Mouse (Mus musculus) CD4-positive, CD25-positive, alpha-beta regulatory T cell, adult 2 months (primary cell): ENCODE results near the gene Elob.

Experiments
- DNase-seq: peaks from one replicate; pipeline ENCODE4 v3.0.0-alpha.2; 2012; ENCODE audit warnings: low read depth, low spot score

The Elob gene

DNA sequence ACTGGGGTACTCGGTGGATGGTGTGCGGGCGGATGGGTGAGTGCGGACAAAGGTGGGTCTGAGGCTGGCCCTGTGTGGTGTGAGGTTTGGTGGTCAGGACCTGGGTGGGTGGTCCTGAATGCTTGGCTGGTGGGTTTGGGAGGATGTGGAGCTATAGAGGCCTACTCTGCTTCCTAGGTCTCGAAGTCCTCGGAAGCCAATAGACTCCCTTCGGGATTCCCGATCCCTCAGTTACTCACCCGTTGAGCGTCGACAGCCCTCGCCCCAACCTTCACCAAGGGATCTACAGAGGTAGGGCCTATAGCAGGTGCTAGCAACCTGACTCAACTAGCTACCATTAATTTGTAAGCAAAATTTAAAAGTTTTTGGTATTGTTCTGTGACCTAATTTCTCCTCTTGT, 5.3 kb downstream of the Elob start:
- no peak for DNase-seq

DNA sequence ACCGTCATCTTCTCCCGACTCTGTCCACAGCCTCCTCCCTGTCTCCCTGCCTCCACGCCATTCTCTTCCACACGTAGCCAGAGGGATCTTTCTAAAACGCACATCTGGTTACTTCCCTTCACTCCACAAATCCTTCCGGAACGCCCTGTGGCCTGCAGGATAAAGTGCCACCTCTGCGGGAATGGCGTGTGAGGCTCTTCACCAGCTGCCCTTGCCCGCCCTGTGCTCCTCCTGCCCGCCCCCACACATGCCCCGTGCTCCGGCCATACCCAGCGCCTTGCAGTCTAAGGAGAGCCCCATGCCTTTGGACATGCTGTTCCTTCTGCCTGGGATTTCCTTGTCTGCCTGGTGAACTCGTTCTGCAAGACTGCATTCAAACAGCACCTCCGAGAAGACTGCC, 5.9 kb downstream of the Elob start:
- no peak for DNase-seq

DNA sequence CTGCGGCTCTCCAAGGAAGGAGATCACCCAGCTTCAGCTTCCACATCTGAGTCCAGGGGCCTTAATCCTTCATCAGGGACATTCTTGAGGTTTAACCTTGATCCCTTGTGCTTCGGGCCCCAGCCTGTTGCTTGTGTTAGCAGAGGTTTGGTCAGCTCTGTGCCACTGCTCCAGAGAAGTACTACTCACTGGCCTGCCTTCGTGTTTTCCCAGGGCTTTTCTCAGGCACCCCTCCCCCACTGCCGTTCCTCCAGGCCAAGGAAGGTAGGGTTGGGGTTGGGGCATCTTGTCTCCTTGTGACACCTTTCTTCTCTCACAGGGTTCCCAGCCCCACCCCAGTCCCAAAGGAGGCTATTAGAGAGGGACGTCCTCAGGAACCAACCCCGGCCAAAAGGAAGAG, 6.8 kb downstream of the Elob start:
- no peak for DNase-seq

DNA sequence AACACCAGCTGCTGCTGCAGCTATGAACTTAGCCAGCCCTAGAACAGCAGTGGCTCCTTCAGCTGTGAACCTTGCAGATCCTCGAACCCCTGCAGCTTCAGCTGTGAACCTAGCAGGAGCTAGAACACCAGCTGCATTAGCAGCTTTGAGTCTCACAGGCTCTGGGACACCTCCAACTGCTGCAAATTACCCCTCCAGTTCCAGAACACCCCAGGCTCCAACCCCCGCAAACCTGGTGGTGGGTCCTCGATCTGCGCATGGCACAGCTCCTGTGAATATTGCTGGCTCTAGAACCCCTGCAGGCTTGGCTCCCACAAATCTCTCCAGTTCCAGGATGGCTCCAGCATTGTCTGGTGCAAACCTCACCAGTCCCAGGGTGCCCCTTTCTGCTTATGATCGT, 8.2 kb downstream of the Elob start:
- no peak for DNase-seq

DNA sequence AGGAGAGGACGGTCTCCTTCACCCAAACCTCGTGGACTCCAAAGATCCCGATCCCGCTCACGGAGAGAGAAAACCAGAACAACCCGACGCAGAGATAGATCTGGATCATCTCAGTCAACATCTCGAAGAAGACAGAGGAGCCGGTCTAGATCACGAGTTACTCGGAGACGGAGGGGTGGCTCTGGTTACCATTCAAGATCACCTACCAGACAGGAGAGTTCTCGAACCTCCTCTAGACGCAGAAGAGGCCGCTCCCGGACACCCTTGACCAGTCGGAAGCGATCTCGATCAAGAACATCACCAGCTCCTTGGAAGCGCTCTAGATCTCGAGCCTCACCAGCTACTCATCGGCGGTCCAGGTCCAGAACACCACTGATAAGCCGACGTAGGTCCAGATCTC, 9.7 kb downstream of the Elob start:
- DNase-seq = no peak

DNA sequence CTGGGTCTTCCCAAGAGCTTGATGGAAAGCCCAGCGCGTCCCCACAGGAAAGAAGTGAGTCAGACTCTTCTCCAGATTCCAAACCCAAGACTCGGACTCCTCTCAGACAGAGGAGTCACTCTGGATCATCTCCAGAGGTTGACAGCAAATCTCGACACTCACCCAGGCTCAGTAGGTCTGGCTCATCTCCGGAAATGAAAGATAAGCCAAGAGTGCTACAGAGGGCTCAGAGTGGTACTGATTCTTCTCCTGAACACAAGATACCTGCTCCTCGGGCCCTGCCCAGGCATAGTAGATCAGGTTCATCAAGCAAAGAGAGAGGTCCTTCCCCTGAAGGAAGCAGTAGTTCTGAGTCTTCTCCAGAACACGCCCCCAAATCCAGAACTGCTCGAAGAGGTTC, 10.4 kb downstream of the Elob start:
- no peak for DNase-seq

DNA sequence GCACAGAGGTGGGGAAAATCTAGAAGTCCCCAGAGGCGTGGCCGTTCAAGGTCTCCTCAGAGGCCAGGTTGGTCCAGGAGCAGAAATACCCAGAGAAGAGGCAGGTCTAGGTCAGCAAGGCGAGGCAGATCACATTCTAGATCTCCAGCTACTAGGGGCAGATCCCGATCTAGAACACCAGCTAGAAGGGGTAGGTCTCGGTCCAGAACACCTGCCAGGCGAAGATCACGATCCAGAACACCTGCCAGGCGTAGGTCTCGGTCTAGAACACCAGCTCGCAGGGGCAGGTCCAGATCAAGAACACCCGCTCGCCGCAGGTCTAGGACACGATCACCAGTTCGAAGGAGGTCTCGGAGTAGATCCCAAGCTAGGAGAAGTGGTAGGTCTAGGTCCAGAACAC, 13.3 kb downstream of the Elob start:
- no peak for DNase-seq

DNA sequence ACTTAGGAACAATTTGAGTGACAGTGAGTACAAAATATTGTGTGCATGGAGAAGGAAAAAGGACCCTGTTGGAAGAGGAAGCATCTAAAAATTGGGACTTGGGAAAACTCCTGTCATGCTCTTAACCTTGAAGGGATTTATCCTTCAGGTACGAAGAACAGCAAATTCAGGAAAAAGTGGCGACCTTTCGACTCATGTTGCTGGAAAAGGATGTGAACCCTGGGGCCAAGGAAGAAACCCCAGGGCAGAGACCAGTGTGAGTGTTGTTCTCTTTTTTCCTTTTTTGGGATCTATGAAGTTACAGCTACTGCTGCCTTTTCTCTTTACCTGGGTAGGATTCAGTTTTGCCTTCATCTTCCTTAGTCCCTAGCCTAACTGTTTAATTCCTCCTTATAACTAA, 21.0 kb downstream of the Elob start:
- no peak for DNase-seq

DNA sequence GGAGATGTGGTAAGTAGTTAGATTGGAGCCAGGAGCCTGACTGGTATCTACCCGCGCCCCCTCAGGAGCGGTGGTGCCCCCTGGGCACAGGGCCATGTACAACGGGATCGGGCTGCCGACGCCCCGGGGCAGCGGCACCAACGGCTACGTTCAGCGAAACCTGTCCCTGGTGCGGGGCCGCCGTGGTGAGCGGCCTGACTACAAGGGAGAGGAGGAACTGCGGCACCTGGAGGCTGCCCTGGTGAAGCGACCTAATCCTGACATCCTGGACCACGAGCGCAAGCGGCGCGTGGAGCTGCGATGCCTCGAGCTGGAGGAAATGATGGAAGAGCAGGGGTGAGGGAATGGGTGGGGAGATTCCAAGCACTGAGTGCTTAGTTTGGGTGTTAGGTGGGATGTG, 22.1 kb downstream of the Elob start:
- peak; percentile 62 for DNase-seq

DNA sequence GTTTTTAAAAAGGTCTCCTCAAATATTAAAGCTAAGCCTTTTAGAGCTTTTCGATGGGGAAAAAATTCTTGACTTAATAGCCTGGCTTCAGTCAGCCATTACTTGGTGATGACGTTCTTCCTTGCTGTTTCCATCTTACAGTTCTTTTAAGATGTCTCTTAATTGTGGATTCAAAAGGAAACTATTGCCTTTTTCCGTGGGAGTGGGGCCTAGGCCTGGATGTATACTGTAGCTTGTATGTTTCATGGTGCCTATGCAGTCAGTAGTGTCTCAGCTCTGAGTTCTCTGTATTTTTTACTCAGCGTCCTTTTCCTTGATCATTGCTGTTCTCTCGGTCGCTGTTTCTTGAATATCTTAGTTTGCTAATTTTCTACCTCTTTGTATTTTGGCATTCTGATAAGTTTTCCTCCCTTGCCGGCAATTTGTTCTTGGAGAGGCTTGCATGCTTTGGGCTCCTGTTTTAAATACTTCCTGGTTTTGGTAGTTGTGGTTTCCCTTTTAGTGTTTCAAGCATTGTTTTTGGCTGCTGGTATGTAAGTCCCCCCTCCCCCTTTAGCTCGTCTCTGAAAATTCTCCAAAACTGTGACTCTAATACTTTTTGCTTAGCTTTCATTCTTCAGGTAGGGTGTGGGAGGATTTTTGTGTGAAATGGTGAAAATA, 24.4 kb downstream of the Elob start:
- DNase-seq = peak; percentile 64

DNA sequence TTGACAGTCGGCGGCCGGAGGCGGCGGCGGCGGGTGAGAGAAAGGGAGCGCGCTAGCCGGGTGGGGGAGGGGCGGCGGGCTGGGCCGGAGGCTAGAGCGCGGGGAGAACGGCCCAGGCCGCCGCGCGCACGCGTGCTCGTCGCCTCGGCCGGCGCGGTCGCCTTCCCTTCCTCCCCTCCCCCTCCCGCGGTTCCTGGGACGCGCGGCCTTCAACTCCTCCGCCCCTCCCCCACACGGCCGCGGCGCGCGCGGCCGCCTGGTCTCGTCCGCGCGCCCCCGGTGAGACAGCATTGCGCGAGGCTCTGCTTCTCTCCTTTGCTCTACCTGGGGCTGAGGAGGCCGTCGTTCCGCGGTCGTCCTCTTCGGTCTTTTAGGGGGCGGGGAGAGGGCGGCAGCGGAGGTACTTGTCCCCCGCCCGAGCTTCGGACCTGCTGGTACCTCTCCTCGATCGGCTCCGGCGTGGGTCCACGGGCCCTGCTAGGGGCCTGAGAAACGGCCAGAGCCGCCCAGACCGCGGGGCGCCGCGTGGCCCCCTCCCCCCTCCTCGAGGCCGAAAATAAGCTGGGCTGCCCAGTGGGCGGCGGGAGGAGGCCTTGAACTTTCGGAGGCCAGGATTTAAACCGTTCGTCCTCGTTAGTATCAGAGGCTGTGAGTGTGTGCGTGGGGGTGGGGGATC, 25.4 kb downstream of the Elob start:
- DNase-seq = peak; percentile 88

DNA sequence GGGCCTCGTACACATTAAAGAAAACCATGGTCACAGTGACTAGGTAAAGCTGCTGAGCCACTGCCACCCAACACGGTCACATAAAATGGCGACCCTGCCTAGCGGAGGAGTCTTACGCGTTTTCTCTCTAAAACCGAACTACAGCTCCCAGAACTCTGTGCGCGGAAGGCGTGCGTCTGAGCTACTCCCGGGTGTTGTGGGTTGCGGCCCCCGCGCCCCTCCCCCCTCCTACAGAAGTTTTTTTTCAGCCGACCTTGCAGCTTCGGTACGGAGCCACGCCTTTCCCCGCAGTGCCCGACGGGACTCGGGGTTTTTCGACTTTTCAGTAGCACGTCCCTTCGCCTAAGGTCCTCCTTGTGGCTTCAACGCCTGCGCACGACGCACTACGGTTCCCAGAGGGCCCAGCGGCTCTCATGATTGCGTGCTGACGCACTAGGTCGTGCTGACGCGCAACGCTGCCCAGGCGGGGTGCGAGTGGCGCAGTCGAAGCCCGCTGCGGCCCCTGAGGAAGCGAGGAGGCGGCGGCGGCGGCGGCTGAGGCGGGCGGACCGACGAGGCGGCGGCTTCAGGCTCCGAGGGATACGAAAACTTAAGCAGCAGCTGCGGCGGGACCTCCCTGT, 26.1 kb downstream of the Elob start:
- DNase-seq = peak; percentile 100

DNA sequence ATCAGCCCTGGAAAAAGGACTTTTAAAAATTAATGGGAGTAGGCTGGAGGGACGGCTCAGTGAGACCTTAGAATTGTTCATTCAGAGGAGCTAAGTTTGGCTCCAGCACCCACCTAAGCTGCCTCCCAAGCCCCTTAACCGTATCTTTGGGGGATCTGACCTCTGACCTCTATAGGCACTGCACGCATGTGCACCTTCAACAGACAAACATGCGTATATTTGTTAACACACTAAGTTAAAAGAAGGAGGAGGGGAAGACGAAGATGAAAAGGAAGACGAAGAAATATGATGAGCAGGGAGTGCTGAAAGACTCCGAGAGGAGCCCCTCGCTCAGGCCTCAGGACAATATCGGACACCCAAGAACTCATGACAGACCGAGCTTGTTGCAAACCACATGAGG, 27.3 kb downstream of the Elob start:
- no peak for DNase-seq

DNA sequence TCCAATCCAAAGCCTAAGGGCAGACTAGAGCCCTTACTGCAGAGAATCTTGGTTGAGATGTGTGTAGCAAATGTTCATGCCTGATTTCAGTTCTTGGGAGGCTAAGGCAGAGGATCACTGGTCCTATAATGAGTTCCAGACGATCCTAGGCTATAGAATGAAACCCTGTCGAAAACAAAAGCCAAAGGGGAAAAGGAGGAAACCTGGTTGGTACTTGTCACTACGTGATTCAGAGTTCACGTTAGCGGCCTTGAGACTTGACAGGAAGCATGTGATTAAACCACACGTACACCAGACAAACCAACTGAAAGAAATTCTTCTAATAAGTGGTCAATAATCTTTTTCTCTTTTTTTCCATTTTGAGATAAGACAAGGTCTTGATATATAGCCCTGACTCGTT, 31.6 kb downstream of the Elob start:
- peak; percentile 61 for DNase-seq

DNA sequence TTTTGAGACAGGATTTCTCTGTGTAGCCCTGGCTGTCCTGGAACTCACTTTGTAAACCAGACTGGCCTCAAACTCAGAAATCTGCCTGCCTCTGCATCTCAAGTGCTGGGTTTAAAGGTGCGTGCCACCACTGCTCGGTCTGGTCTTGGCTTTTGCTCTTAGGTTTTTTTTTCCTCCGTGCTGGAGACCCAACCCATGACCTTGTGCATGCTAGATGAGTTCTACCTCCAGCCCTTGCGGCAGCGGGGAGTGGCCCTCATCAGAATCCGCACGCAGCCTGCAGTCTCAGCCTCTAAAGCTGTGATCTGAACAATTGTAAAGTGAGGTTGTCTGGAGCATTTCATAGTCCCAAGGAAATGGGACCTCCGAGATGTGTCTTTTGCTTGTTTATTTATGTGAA, 33.6 kb downstream of the Elob start:
- DNase-seq = no peak

DNA sequence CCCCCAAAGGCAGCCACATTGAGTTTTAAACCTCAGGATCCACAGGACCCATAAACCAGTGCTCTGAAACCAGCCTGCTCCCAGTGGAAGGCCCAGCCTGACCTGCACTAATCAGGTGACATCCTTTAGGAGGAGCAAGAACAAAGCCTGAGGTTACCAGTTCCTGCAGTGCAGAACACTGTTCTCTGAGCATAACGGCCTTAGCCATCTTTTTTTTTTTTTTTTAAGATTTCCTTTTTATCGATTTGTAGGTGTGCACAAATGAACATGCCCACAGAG, 37.9 kb downstream of the Elob start:
- DNase-seq = peak; percentile 46

DNA sequence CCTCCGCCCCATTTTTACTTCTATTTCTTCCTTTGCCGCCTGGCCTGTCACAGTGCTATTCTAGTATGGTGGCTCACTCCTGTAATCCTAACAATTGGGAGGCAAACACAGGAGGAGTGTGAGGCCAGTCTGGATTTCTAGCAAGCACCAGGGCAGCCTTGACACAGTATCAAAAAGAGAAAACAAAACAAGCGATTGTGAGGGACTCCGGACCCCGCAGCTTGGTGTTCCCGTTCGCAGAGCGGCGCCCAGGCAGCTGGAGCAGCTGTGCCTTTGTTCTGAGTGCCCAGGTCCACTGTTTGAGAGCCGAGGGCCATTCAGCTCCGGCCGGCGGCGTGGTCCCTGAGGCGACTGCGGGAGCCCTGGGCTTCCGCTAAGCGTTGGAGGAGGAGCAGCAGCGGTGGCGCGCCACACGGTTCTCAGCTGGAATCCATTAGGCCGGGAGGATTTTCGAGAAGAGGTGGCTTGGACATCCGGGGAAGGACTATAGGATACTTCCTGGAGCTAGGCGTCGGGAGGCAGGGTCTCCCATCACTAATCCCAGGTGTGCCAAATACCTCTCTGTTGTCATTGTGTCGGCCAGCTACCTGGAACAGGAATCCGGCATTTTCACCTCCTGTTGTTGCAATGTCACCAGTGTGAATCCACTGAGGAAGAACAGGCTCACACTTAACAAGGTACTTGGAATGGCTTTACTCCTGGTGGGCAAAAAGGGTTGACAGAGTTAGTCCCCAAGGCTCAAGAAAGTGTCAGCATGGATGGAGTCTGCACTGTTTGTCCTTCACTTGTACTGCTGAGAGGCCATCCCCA, 38.5 kb downstream of the Elob start, which contains the start of gene Srrm2:
Srrm2 (plus strand) TSS at position 264 of the 810 bp plus-strand sequence.
- DNase-seq = peak; percentile 64

DNA sequence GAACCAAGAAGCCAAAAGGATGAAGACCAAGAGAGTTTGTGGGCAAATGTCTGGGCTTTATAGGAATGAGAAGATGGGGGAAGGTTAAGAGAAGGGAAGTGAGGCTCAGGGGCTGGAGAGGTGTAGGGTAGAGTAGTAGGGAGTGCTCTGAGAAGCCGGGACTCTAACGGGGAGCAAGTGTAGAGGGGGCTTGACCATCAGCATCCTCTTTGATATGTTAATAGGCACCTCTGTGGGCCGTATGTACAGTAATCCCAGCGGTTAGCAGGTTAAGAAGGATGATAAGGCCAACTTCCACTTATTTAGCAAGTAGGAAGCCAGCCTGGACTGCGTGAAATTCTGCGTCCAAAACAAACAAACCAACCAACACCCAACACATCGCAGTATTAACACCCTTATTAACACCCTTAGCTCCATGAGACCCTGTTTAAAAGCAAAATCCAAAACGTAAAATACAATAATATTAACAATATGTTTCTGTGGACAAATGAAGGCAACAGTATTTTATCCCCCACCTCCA, 39.1 kb downstream of the Elob start:
- DNase-seq = no peak

DNA sequence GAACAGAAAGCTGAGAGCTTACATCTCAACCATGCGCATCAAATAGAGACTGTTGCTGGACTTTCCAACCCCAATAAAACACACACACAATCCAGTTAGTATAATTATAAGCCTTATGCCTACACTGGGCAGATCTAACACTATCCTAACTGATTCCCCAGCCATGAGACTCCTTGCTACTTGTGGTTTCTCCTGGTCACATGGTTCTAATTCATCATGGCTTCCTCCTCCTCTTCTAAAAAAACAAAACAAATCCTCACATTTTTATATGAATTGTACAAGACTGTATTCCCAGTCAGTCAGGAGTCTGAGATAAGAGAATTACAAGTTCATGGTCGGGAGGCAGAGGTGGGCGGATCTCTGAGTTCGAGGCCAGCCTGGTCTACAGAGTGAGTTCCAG, 40.0 kb downstream of the Elob start:
- DNase-seq = no peak

DNA sequence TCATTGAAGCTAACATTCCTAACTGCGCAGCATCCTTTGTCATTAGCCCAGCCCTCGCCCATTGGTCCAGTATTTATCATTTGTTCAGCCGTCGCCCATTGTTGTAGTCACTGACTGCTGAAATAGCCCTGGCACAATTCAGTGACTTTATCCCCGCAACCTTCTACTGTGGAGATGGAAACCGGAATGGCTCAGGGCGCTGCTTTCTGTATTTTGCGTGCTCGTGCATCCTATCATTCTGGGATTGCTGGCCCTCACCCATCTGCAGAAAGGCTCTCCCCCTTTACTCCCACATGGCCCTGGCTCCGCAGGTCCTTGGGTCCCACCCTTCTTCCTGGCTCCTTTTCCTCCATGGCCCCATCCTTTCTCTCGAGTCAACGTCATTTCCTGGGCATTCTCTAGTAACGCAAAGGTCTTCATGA, 42.4 kb downstream of the Elob start:
- no peak for DNase-seq

DNA sequence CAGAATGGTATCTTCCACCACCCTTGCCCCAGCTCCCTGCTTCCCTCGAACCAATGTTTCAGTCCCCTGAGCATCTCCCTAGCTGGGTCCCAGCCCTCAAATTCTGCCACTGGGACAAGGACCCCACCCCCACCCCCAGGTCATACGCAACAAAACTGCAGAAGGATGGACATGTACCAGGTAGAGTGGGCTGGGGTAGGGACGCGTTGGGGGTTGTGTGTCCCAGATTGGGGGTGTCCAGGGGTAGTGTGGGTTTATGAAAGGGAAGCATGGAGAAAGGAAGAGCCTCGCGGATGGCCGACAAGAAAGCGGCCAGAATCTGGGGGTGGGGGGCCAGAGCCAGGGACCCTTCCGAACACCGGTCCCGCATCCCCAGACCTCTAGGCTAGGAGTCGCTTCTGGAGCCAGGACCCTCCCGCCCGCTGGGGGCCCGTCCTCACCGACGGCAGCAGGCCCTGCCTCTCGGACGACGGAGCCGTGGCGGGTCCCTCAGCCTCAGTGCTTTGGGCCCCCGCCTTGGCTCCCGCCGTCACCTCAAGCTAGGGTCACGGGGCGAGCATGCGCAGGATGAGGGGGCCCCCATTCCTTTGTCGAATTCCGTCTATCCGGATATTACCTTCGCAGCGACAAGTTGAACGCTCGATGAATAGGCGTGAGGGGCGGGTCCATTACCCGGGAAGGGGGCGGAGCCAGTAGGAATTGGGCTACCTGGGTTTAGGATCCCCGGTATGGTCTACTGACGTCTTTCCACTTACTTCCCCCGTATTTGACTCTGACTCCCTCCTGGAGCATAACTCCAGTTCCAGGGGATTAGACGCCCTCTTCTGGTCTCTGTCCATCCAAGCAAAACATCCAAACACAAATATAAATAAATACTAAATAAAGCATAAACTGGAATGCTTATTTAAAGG, 43.1 kb downstream of the Elob start, which contains the start of gene Flywch2:
Flywch2 (minus strand) TSS at position 521 of the 911 bp plus-strand sequence.
- DNase-seq = peak; percentile 86
